Mouse (Mus musculus) brain, embryonic 14.5 days (tissue): ENCODE results near the gene Cep131.

Experiments used
- CTCF ChIP-seq: fragments of 200-500 bp; IDR thresholded peaks from 2 replicates; pipeline ENCODE4 v1.5.1; 2012; ENCODE audit warnings: inconsistent platforms, mild to moderate bottlenecking, moderate library complexity, borderline replicate concordance; ENCODE audit not compliant: insufficient read depth, insufficient read length; ENCODE audit errors: extremely low read depth
- POLR2A ChIP-seq: fragments of 200-500 bp; IDR thresholded peaks from 2 replicates; pipeline ENCODE4 v1.6.1; 2012; ENCODE audit warnings: mild to moderate bottlenecking, inconsistent platforms, borderline replicate concordance; ENCODE audit not compliant: poor library complexity, insufficient read depth, insufficient read length, severe bottlenecking; ENCODE audit errors: extremely low read depth

- TF ChIP-seq POLR2A (no peak), CTCF (no peak)
Measured at GRCm38 (mm10) chr11:120049067-120049466, 37.6 kb downstream of the Cep131 start.
